Mouse (Mus musculus) heart, embryonic 14.5 days (tissue): ENCODE results near the gene Tbc1d2b. TPM values are rescaled to one million over a fixed set of nuclear protein-coding genes. Genes with fewer than 3 reads are reported as not detected.

Experiments used
- ATAC-seq: fragments of 200-750 bp; cut with Nextera tagmentation; 2 replicates; pipeline ENCODE4 v1.8.0; 2017; ENCODE audit warnings: low read depth, moderate TSS enrichment; ENCODE audit not compliant: insufficient number of reproducible peaks, insufficient read depth, low FRiP score
- H3K27ac ChIP-seq, 2 experiments: fragments of 200-500 bp in 1 of 2; fragments of 300-500 bp in 1 of 2; sonication (generic) in 1 of 2; replicated peaks in 1 of 2; 2 replicates each; pipeline ENCODE4 v1.5.1; 2012 to 2014; ENCODE audit warnings: low read depth in 2 of 2, low read length in 2 of 2, control low read depth in 1 of 2, mild to moderate bottlenecking in 1 of 2, mixed read lengths in 1 of 2; ENCODE audit not compliant: control insufficient read depth in 1 of 2, insufficient read depth in 1 of 2
- H3K27me3 ChIP-seq: fragments of 300-500 bp; sonication (generic); 2 replicates; pipeline ENCODE4 v1.6.1; 2014; ENCODE audit warnings: mild to moderate bottlenecking, low read length, control low read depth; ENCODE audit not compliant: control insufficient read depth, insufficient read depth
- H3K36me3 ChIP-seq: fragments of 300-500 bp; sonication (generic); 2 replicates; pipeline ENCODE4 v1.6.1; 2014; ENCODE audit warnings: mild to moderate bottlenecking, control low read depth, low read length, mixed read lengths; ENCODE audit not compliant: control insufficient read depth, insufficient read depth
- H3K4me1 ChIP-seq, 2 experiments: fragments of 200-500 bp in 1 of 2; fragments of 300-500 bp in 1 of 2; sonication (generic) in 1 of 2; 2 replicates each; pipeline ENCODE4 v1.6.1; 2012 to 2014; ENCODE audit warnings: low read length in 2 of 2, control low read depth in 1 of 2, mixed read lengths in 1 of 2; ENCODE audit not compliant: control insufficient read depth in 2 of 2, insufficient read depth in 2 of 2
- H3K4me2 ChIP-seq: fragments of 300-500 bp; sonication (generic); 2 replicates; pipeline ENCODE4 v1.6.1; 2014; ENCODE audit warnings: mild to moderate bottlenecking, low read length
- H3K4me3 ChIP-seq, 2 experiments: fragments of 200-500 bp in 1 of 2; fragments of 300-500 bp in 1 of 2; sonication (generic) in 1 of 2; 2 replicates each; pipeline ENCODE4 v1.5.1; 2012 to 2014; ENCODE audit warnings: low read length in 2 of 2, mild to moderate bottlenecking in 2 of 2, control low read depth in 1 of 2, low read depth in 1 of 2, moderate library complexity in 1 of 2; ENCODE audit not compliant: control insufficient read depth in 1 of 2, insufficient read depth in 1 of 2
- H3K9ac ChIP-seq: fragments of 300-500 bp; sonication (generic); 2 replicates; pipeline ENCODE4 v1.6.1; 2014; ENCODE audit warnings: mild to moderate bottlenecking, low read length
- H3K9me3 ChIP-seq: fragments of 300-500 bp; sonication (generic); 2 replicates; pipeline ENCODE4 v1.6.1; 2016; ENCODE audit warnings: low read length, control low read depth; ENCODE audit not compliant: control insufficient read depth
- WGBS: fragments of 180-500 bp; shearing (Covaris S2); extraction: QIAGEN DNeasy Blood & Tissue Kit; methylation state at CpG from one replicate; pipeline ENCODE4 v1.1.7; 2014; 5-methylcytosine and 5-hydroxymethylcytosine counted together
- polyA plus RNA-seq: library from polyadenylated mRNA; unstranded; fragments of >200 nt; fragmentation: Nextera tagmentation; extraction: Ambion mirVana; gene quantifications from 2 replicates; pipeline ENCODE4 v1.2.1, GENCODE M21; 2014

Tbc1d2b gene
- polyA plus RNA-seq, 1 experiment from 2014 or later, result 7.1 TPM

- H3K4me3 ChIP-seq, result no peak overlapping the region
- H3K4me1 ChIP-seq, result peaks cover 6 to 15% of the 10 kb centered on the region in 2 experiments; a peak in 2 of 4 replicates
- no peak overlapping the region for H3K27ac ChIP-seq
- no peak overlapping the region for H3K9ac ChIP-seq
- no peaks in the 10 kb centered on the region for H3K27me3 ChIP-seq
- 0 out of 2 replicates have a peak overlapping the region, but pooled peaks have one; percentile 96 for H3K4me2 ChIP-seq
- WGBS, result 67% methylated on average over 4 of the region's 4 CpGs
- H3K36me3 ChIP-seq, result no peaks in the 10 kb centered on the region
- ATAC-seq, result no peak
- no peaks in the 10 kb centered on the region for H3K9me3 ChIP-seq
Measured at GRCm38 (mm10) chr9:90164670-90165453, 105.7 kb downstream of the Tbc1d2b start.

- no peak for ATAC-seq
- peak overlapping the region; percentile 96 for H3K4me2 ChIP-seq
- under 1% methylated on average over 18 of the region's 18 CpGs for WGBS
- no peaks in the 10 kb centered on the region for H3K9me3 ChIP-seq
- peak overlapping the region; percentile 61 to 82 for H3K4me3 ChIP-seq
- H3K9ac ChIP-seq, result peak overlapping the region; percentile 82
- H3K27me3 ChIP-seq, result no peaks in the 10 kb centered on the region
- H3K27ac ChIP-seq, result 0 out of 4 replicates have a peak overlapping the region, but pooled peaks of 1 of the 2 experiments have one; percentile 45
- H3K4me1 ChIP-seq, result peaks cover 6 to 15% of the 10 kb centered on the region in 2 experiments; a peak in 2 of 4 replicates
- no peaks in the 10 kb centered on the region for H3K36me3 ChIP-seq
Measured at GRCm38 (mm10) chr9:90163749-90164095, 106.9 kb downstream of the Tbc1d2b start.

- H3K36me3 ChIP-seq, result no peaks in the 10 kb centered on the region
- H3K27me3 ChIP-seq, result no peaks in the 10 kb centered on the region
- 1% methylated on average over 46 of the region's 60 CpGs for WGBS
- peak within 1 kb of the TSS; percentile 61 to 82 for H3K4me3 ChIP-seq
- no peaks in the 10 kb centered on the region for H3K9me3 ChIP-seq
- H3K9ac ChIP-seq, result peak within 1 kb of the TSS; percentile 82
- peaks cover 6 to 15% of the 10 kb centered on the region in 2 experiments; a peak in 2 of 4 replicates for H3K4me1 ChIP-seq
- peak within 1 kb of the TSS; percentile 96 for H3K4me2 ChIP-seq
- peak; percentile 45 for ATAC-seq
- H3K27ac ChIP-seq, result peak within 1 kb of the TSS in 1 of 2 experiments; percentile 45; a peak in 2 of 4 replicates
Measured at GRCm38 (mm10) chr9:90162926-90163748, 107.5 kb downstream of the Tbc1d2b start, which contains the start of gene Adamts7. TSS of gene Adamts7 (plus strand) at chr9:90163069.

- peak; percentile 81 for ATAC-seq
- Histone ChIP-seq H3K4me1 (peaks cover 6 to 15% of the 10 kb centered on the region in 2 experiments; a peak in 2 of 4 replicates), H3K27ac (peak overlapping the region in 1 of 2 experiments; percentile 45; a peak in 1 of 4 replicates), H3K4me2 (peak overlapping the region; percentile 96), H3K36me3 (no peaks in the 10 kb centered on the region), H3K9ac (peak overlapping the region; percentile 82), H3K27me3 (no peaks in the 10 kb centered on the region), H3K4me3 (peak overlapping the region; percentile 45 to 82), H3K9me3 (no peaks in the 10 kb centered on the region)
- WGBS, result 9% methylated on average over 19 of the region's 29 CpGs
Measured at GRCm38 (mm10) chr9:90162243-90162925, 108.2 kb downstream of the Tbc1d2b start.

Other genes with a start within 250 kb of the Tbc1d2b start
- gene Ctsh, start 216.7 kb downstream of the Tbc1d2b start, polyA plus RNA-seq, result 56.6 and 61.1 TPM in 2 replicates
- 314 and 344 TPM in 2 replicates for gene Morf4l1, start 156.0 kb downstream of the Tbc1d2b start, polyA plus RNA-seq
- 6.9 and 8.8 TPM in 2 replicates for gene Adamts7, start 107.7 kb downstream of the Tbc1d2b start, polyA plus RNA-seq